Mouse (Mus musculus) left cerebral cortex, postnatal 10 days (tissue): ENCODE results near the gene Mei1. TPM values are rescaled to one million over a fixed set of nuclear protein-coding genes. Genes with fewer than 3 reads are reported as not detected.
"Not testable (repeated sequence)": the region's sequence is repeated elsewhere in the genome, so short reads cannot be mapped to it uniquely, and the experiment has no call there.

ENCODE experiments used
- DNase-seq, 2 experiments: peaks; one replicate each; pipeline ENCODE4 v3.0.0; 2021 to 2022; ENCODE audit warnings: low spot score in 2 of 2, mixed read lengths in 1 of 2; ENCODE audit errors: extremely low spot score in 1 of 2
- intact Hi-C: fragments of 180-260 bp; cut with DNase I; formaldehyde crosslinking; loops from one replicate; pipeline ENCODE4 v1.15.1; 2025
- total RNA-seq, 2 experiments: library from RNA; stranded (reverse); gene quantifications; 2 replicates each; pipeline ENCODE4 v1.2.3; 2021

The Mei1 gene
- total RNA-seq, 2 experiments from 2014 or later: 0.32 to 0.39 TPM

GRCm38 (mm10) chr15:82073490-82073889 is 3.7 kb downstream of the Mei1 start:
- intact Hi-C loops: no loop called here
- no peak for DNase-seq

GRCm38 (mm10) chr15:82079883-82080282 is 10.1 kb downstream of the Mei1 start:
- intact Hi-C loops: no loop called here
- DNase-seq: no peak

- intact Hi-C loops: no loop called here
These were observed 11.4 kb downstream of the Mei1 start for GRCm38 (mm10) chr15:82081161-82081560.

GRCm38 (mm10) chr15:82085606-82086005 is 15.8 kb downstream of the Mei1 start:
- intact Hi-C loops: no loop called here
- no peak for DNase-seq

More at GRCm38 (mm10) chr15:82081161-82081560, 11.4 kb downstream of the Mei1 start:
- peak in 1 of 2 experiments; percentile 47 for DNase-seq

- intact Hi-C loops: no loop called here
- no peak for DNase-seq
These were observed 16.3 kb downstream of the Mei1 start for GRCm38 (mm10) chr15:82086131-82086530.

GRCm38 (mm10) chr15:82087266-82087665 is 17.5 kb downstream of the Mei1 start:
- no peak for DNase-seq
- intact Hi-C loops: no loop called here

- intact Hi-C loops: no loop called here
- no peak for DNase-seq
These were observed 21.3 kb downstream of the Mei1 start for GRCm38 (mm10) chr15:82091061-82091460.

- peak in 1 of 2 experiments; percentile 65 for DNase-seq
- intact Hi-C loops: loop anchor here (5.0 kb wide), 1 partner anchor 40 kb away; the partner anchor contains the start of gene Mei1
These were observed 37.3 kb downstream of the Mei1 start for GRCm38 (mm10) chr15:82106953-82107555.

GRCm38 (mm10) chr15:82120544-82120943 is 50.7 kb downstream of the Mei1 start:
- intact Hi-C loops: no loop called here
- no peak for DNase-seq

- intact Hi-C loops: loop anchor here (5.0 kb wide), 1 partner anchor 59 kb away; the partner anchor contains the start of gene Mei1
- not testable (repeated sequence) for DNase-seq
These were observed 56.9 kb downstream of the Mei1 start for GRCm38 (mm10) chr15:82126690-82127089.

- intact Hi-C loops: loop anchor here (5.0 kb wide), 1 partner anchor 60 kb away; the partner anchor contains the start of gene Mei1
- peak; percentile 94 to 98 for DNase-seq
These were observed 57.9 kb downstream of the Mei1 start, which contains the start of gene Ccdc134 for GRCm38 (mm10) chr15:82127426-82128374. TSS of gene Ccdc134 (plus strand) at chr15:82127922.

GRCm38 (mm10) chr15:82128398-82128797 is 58.6 kb downstream of the Mei1 start:
- no peak for DNase-seq
- intact Hi-C loops: loop anchor here (5.0 kb wide), 1 partner anchor 61 kb away; the partner anchor contains the start of gene Mei1

GRCm38 (mm10) chr15:82130599-82130998 is 60.8 kb downstream of the Mei1 start:
- intact Hi-C loops: no loop called here
- no peak for DNase-seq

GRCm38 (mm10) chr15:82135372-82135771 is 65.6 kb downstream of the Mei1 start:
- intact Hi-C loops: no loop called here
- peak in 1 of 2 experiments; percentile 32 for DNase-seq

- DNase-seq: peak in 1 of 2 experiments; percentile 48
- intact Hi-C loops: no loop called here
These were observed 68.8 kb downstream of the Mei1 start for GRCm38 (mm10) chr15:82138565-82138964.

- intact Hi-C loops: no loop called here
- DNase-seq: no peak
These were observed 69.4 kb downstream of the Mei1 start for GRCm38 (mm10) chr15:82139196-82139595.

GRCm38 (mm10) chr15:82140355-82140754 is 70.6 kb downstream of the Mei1 start:
- DNase-seq: no peak
- intact Hi-C loops: loop anchor here (2.0 kb wide), 1 partner anchor 96 kb away; no protein-coding TSS in a partner anchor

- intact Hi-C loops: no loop called here
These were observed 74.4 kb downstream of the Mei1 start for GRCm38 (mm10) chr15:82144157-82144556.

GRCm38 (mm10) chr15:82145408-82145807 is 75.6 kb downstream of the Mei1 start:
- DNase-seq: no peak
- intact Hi-C loops: no loop called here

More at GRCm38 (mm10) chr15:82144157-82144556, 74.4 kb downstream of the Mei1 start:
- DNase-seq: no peak
